Mouse (Mus musculus): ENCODE results near the gene Renbp.

Gene Renbp

DNA sequence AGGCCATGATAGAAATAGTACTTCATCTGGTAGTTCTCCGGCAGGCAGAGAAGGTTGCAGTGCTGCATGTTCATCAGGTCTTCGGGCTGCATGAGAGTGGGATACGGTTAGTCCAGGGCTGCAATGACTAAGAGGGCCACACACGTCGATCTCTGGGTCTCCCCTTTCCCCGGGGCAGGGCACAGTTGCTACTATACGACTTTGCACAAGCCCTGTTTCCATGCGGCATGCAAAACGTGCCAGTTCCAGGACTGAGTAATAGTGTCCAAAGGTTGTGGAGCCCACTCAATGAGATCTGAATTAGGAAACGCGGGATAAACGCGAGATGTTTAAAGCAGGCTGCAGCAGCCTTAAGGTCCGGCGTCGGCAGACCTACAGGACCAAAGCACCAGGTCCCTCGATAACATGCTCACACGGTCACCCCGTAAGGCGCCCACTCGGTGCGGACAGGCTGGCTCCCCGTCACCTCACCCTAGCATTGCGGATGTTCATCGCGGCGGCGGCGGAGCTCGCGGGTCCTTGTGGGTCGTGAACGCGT is 9.3 kb downstream of the Renbp start:
- ATAC-seq (ENCODE audit: low TSS enrichment): peak; percentile 48; the same call in 1 of the 2 replicates

- ATAC-seq (ENCODE audit: low TSS enrichment): no peak
Observed at GRCm38 (mm10) chrX:73918631-73919030, 12.0 kb downstream of the Renbp start.

DNA sequence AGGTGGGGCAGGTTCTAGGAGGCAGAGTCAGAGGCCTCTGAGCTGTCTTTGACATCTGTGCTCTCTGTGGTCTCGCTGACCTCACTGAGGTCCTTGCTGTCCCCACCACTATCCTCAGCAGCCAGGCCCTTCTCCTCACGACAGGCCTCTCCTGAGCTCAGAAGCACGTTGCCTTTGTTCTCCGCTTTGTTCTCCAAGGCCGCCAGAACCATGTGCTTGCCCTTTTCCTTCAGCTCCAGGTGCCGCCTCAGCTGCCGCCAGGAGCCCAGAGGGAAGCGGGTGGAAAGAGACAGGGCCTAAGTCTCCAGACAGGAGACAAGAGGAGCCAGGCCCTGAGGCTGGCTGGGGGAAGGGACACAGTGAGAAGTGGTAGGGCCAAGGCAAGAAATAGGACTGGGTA is 13.7 kb downstream of the Renbp start:
- no peak for ATAC-seq (ENCODE audit: low TSS enrichment)

GRCm38 (mm10) chrX:73914827-73915703 is 15.6 kb downstream of the Renbp start:
- ATAC-seq (ENCODE audit: low TSS enrichment): peak; percentile 99

DNA sequence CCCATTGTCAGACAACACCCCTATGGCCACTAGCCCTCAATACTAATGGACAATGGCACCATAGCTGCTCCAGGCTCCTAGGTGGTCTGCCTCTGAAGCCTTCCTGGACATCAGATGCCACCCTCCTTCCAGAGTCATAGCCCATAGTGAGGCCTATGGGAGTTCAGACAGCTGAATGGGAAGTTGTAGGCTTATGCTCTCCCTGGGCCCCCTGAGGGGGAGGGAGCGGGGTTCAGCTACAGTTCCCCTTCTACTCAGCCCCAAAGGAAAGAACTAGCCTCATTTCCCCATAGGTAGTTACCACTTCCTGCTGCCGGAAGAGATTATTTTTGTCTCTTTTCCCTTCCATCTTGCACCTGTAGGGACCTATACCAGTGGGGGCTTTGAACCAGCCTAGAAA is 19.1 kb downstream of the Renbp start:
- ATAC-seq (ENCODE audit: low TSS enrichment): no peak

GRCm38 (mm10) chrX:73911156-73911555 is 19.5 kb downstream of the Renbp start:
- ATAC-seq (ENCODE audit: low TSS enrichment): no peak

GRCm38 (mm10) chrX:73910451-73910850 is 20.2 kb downstream of the Renbp start:
- no peak for ATAC-seq (ENCODE audit: low TSS enrichment)

DNA sequence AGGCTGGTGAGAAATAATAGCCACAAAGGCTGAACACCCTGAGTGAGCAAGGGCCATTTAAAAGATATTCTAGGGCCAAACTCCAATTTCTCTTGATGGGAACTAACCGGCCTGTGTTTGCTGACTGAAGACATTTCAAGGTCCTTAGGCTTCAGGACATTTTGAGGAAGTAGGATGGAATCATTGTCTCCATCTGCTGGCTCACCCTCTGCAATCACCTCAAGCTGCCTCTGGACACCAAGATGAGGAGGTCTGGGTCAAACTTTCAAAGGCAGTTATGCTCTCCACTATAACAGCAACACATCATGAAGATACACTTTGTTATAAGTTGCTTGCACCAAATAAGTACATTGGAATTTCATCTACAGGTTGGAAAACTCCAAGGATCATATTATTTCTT is 20.6 kb downstream of the Renbp start:
- ATAC-seq (ENCODE audit: low TSS enrichment): no peak

DNA sequence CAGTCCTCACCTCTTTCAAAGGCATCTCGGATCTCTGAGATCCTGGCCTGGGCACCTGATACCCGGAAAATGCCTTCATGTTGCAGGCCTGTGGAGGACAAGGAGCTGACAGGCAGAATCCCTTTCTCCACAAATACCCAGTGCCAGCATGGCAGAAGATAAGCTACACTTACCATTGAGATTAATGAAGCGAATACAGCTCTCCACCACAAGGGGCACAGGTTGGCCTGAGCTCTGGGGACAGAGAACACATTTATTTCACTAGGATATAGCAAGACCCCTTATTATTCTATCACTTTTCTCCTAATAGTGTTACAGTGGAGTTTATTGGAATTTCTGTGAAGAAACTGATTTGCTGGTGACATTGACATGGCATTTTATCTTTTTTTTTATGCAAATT is 32.7 kb downstream of the Renbp start:
- no peak for ATAC-seq (ENCODE audit: low TSS enrichment)

DNA sequence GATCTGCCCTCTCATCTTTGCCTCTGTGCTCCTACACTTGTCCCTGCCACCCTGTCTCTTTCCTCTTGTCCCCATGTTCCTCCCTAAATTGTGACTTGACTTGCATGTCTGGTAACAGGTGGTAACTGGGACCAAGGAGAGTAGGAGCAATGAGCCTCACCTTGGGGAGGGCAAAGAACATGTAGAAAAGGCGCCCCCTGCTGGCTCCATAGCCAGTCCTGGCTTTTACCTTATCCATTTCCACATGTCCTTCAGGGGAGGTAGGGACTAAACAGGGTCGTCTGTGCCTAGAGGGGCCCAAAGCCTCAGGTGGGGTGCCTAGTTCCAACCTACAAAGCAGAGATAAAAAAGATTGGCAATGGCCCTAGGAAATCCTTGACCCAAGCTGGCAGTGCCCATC is 34.9 kb downstream of the Renbp start, which contains the start of gene L1cam:
L1cam (minus strand) TSS at position 387 of the 400 bp plus-strand sequence.
- peak; percentile 73; the same call in 1 of the 2 replicates for ATAC-seq (ENCODE audit: low TSS enrichment)

DNA sequence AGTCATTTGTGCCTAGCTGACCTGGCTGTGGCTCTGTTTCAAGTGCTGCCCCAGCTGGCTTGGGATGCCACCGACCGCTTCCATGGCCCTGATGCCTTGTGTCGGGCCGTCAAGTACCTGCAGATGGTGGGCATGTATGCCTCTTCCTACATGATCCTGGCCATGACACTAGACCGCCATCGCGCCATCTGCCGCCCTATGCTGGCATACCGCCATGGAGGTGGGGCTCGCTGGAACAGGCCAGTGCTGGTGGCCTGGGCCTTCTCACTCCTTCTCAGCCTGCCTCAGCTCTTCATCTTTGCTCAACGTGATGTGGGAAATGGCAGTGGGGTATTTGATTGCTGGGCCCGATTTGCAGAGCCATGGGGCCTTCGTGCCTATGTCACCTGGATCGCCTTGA is 37.8 kb downstream of the Renbp start:
- no peak for ATAC-seq (ENCODE audit: low TSS enrichment)

DNA sequence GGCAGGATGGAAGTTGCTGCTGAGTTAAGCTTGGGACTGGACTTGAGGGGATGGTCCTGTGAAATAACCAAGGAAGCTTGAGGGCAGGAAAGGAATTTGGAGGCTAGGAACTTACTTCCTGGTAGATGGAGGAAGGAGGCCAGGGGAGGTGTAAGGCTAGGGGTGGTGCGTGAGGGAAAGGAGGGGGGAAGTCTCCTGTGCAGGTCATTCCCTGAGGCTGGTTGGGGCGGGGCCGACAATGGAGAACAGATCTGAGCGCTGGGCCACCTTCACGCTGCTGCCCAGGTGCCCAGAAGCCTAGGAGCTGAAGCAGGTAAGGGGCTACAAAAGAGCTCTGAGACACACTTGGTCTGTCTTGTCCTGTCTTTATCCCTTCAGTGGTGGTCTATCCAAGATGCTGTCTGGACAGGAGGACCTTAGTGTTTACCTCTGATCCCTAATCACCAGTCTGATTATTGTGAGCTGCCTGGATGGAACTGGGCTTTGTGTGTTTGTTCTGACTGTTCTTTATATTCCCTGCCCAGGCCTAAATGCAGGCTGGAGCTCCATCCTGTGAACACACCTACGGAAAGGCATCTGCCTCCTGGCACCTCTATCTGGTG is 39.0 kb downstream of the Renbp start, which contains the start of gene Avpr2:
Avpr2 (plus strand) TSS at position 552 of the 602 bp plus-strand sequence.
- ATAC-seq (ENCODE audit: low TSS enrichment): no peak

- no peak for ATAC-seq (ENCODE audit: low TSS enrichment)
Observed at GRCm38 (mm10) chrX:73881463-73881862, 49.2 kb downstream of the Renbp start.

GRCm38 (mm10) chrX:73881036-73881427 is 49.6 kb downstream of the Renbp start:
- 0 out of 2 replicates have a peak, but pooled peaks have one; percentile 28 for ATAC-seq (ENCODE audit: low TSS enrichment)

DNA sequence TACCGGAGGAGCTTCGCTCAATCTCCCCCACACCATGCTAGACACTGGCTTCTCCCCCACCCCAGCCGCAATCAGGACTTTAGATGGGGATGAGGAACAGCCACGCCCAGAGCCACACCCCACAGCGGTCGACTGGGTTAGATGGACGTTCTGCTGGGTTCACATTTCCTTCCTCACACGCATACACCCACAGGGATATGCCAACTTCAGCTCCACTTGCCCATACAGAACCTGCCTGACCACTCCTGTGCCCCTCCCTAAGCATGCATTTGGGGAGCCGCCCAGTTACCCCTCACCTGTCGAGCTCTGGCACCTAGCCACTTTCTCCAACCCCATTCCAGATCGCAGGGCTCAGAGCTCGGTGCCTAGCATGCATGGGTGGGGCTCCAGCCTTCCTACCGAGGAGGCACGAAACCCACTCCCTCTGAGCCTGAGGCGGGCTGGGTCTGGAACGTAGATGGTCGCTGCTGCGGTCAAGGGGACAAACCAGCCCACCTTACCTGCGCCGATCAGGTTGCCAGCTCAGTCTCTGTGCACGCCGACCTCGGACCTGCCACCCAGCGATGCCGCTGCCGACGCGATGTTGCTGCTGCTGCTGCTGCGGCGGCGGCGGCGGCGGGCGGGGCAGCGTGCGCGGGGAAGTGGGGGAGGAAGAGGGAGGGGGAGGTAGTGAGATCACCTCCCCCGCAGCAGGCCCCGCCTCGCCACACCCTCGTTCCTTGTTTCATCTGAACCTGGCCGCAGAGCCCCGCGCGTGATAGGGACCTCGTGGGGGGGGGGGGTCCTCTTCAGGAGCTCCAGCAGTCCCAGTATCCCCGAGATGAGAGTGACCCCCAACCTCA is 50.2 kb downstream of the Renbp start:
- peak; percentile 61; the same call in 1 of the 2 replicates for ATAC-seq (ENCODE audit: low TSS enrichment)

GRCm38 (mm10) chrX:73877014-73877413 is 53.6 kb downstream of the Renbp start:
- ATAC-seq (ENCODE audit: low TSS enrichment): no peak

DNA sequence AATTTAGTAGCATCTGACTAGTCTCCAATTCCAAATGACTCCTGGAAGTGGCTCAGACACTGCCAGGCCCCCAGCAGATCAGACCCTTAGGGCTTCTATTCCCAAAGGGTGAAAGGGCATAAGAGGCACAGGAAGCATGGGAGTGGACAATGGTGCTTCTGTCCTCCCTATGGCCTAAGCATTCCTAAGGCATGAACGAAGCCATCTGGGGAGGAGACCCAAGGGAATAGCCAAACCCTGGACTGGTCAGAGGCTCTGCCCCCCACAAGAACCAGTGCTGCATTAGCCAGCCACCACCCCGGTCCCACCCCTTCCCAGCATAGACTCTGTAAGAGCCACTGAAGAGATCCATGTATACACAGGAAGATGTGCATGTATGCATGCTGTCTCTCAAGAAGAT is 54.8 kb downstream of the Renbp start:
- ATAC-seq (ENCODE audit: low TSS enrichment): no peak
